Mouse (Mus musculus) kidney, embryonic 15.5 days (tissue): ENCODE results near the gene Vegfa. TPM values are rescaled to one million over a fixed set of nuclear protein-coding genes. Genes with fewer than 3 reads are reported as not detected.

Experiments
- ATAC-seq: fragments of 200-750 bp; cut with Nextera tagmentation; replicated peaks from 2 replicates; pipeline ENCODE4 v1.8.0; 2017; ENCODE audit warnings: moderate TSS enrichment; ENCODE audit not compliant: low FRiP score
- H3K27ac ChIP-seq: fragments of 300-500 bp; sonication (generic); 2 replicates; pipeline ENCODE4 v1.5.1; 2015; ENCODE audit warnings: mild to moderate bottlenecking, inconsistent platforms
- H3K27me3 ChIP-seq: fragments of 300-500 bp; sonication (generic); 2 replicates; pipeline ENCODE4 v1.6.1; 2015; ENCODE audit warnings: inconsistent platforms
- H3K36me3 ChIP-seq: fragments of 300-500 bp; sonication (generic); 2 replicates; pipeline ENCODE4 v1.6.1; 2015; ENCODE audit warnings: inconsistent platforms
- H3K4me1 ChIP-seq: fragments of 300-500 bp; sonication (generic); 2 replicates; pipeline ENCODE4 v1.6.1; 2015; ENCODE audit warnings: inconsistent platforms
- H3K4me2 ChIP-seq: fragments of 300-500 bp; sonication (generic); 2 replicates; pipeline ENCODE4 v1.6.1; 2015; ENCODE audit warnings: moderate library complexity, mild to moderate bottlenecking, inconsistent platforms
- H3K4me3 ChIP-seq: fragments of 300-500 bp; sonication (generic); replicated peaks from 2 replicates; pipeline ENCODE4 v1.5.1; 2015; ENCODE audit warnings: mild to moderate bottlenecking, inconsistent platforms
- H3K9ac ChIP-seq: fragments of 300-500 bp; sonication (generic); 2 replicates; pipeline ENCODE4 v1.6.1; 2015; ENCODE audit warnings: mild to moderate bottlenecking, inconsistent platforms
- H3K9me3 ChIP-seq: fragments of 300-500 bp; sonication (generic); replicated peaks from 2 replicates; pipeline ENCODE4 v1.6.1; 2016; ENCODE audit warnings: inconsistent platforms
- WGBS: fragments of 180-500 bp; shearing (Covaris S2); methylation state at CpG from one replicate; pipeline ENCODE4 v1.1.7; 2015; ENCODE audit warnings: mixed read lengths; 5-methylcytosine and 5-hydroxymethylcytosine counted together
- polyA plus RNA-seq: library from polyadenylated mRNA; unstranded; fragments of >200 nt; fragmentation: Nextera tagmentation; extraction: Ambion mirVana; gene quantifications from 2 replicates; pipeline ENCODE4 v1.2.1, GENCODE M21; 2015

The Vegfa gene
- polyA plus RNA-seq, 1 experiment from 2014 or later = 6.6 TPM

- WGBS = 80% methylated on average over 3 of the region's 3 CpGs
- no peak overlapping the region for H3K4me3 ChIP-seq
- peaks cover 26% of the 10 kb centered on the region for H3K4me1 ChIP-seq
- H3K36me3 ChIP-seq = no peaks in the 10 kb centered on the region
- ATAC-seq = no peak
- H3K27me3 ChIP-seq = no peaks in the 10 kb centered on the region
- no peak overlapping the region for H3K27ac ChIP-seq
- no peaks in the 10 kb centered on the region for H3K9me3 ChIP-seq
- H3K9ac ChIP-seq = no peak overlapping the region
- H3K4me2 ChIP-seq = no peak overlapping the region
These were observed 39.4 kb upstream of the Vegfa start for GRCm38 (mm10) chr17:46071531-46071930.

GRCm38 (mm10) chr17:46070046-46070445 is 37.9 kb upstream of the Vegfa start:
- H3K27ac ChIP-seq = no peak overlapping the region
- no peaks in the 10 kb centered on the region for H3K36me3 ChIP-seq
- no peak for ATAC-seq
- peaks cover 15% of the 10 kb centered on the region for H3K4me1 ChIP-seq
- WGBS = 75% methylated on average over 9 of the region's 9 CpGs
- no peak overlapping the region for H3K4me2 ChIP-seq
- no peaks in the 10 kb centered on the region for H3K27me3 ChIP-seq
- no peaks in the 10 kb centered on the region for H3K9me3 ChIP-seq
- no peak overlapping the region for H3K4me3 ChIP-seq
- H3K9ac ChIP-seq = no peak overlapping the region

GRCm38 (mm10) chr17:46063974-46064312 is 31.8 kb upstream of the Vegfa start:
- H3K27me3 ChIP-seq = no peaks in the 10 kb centered on the region

GRCm38 (mm10) chr17:46063283-46063973 is 31.3 kb upstream of the Vegfa start:
- Histone ChIP-seq H3K4me1 (peaks cover 20% of the 10 kb centered on the region), H3K4me3 (no peak overlapping the region), H3K27ac (peak overlapping the region; percentile 75), H3K4me2 (peak overlapping the region; percentile 33), H3K9me3 (no peaks in the 10 kb centered on the region), H3K36me3 (no peaks in the 10 kb centered on the region), H3K27me3 (no peaks in the 10 kb centered on the region), H3K9ac (no peak overlapping the region)
- WGBS = 18% methylated on average over 10 of the region's 10 CpGs
- peak; percentile 80 for ATAC-seq

More at GRCm38 (mm10) chr17:46063974-46064312, 31.8 kb upstream of the Vegfa start:
- Histone ChIP-seq H3K36me3 (no peaks in the 10 kb centered on the region), H3K9me3 (no peaks in the 10 kb centered on the region), H3K9ac (no peak overlapping the region), H3K4me2 (peak overlapping the region; percentile 33; the same call in 1 of the 2 replicates), H3K4me1 (peaks cover 20% of the 10 kb centered on the region), H3K4me3 (no peak overlapping the region), H3K27ac (peak overlapping the region; percentile 75; the same call in 1 of the 2 replicates)
- no peak for ATAC-seq
- WGBS = 33% methylated on average over 6 of the region's 6 CpGs

GRCm38 (mm10) chr17:46060253-46060652 is 28.1 kb upstream of the Vegfa start:
- H3K27me3 ChIP-seq = no peaks in the 10 kb centered on the region
- no peak overlapping the region for H3K27ac ChIP-seq
- H3K9ac ChIP-seq = no peak overlapping the region
- H3K4me1 ChIP-seq = peaks cover 28% of the 10 kb centered on the region
- no peaks in the 10 kb centered on the region for H3K36me3 ChIP-seq
- H3K9me3 ChIP-seq = no peaks in the 10 kb centered on the region
- 69% methylated on average over 3 of the region's 3 CpGs for WGBS
- no peak for ATAC-seq
- no peak overlapping the region for H3K4me2 ChIP-seq
- H3K4me3 ChIP-seq = no peak overlapping the region

GRCm38 (mm10) chr17:46059226-46059825 is 27.2 kb upstream of the Vegfa start:
- no peak for ATAC-seq
- H3K4me2 ChIP-seq = no peak overlapping the region
- no peak overlapping the region for H3K9ac ChIP-seq
- no peaks in the 10 kb centered on the region for H3K27me3 ChIP-seq
- no peaks in the 10 kb centered on the region for H3K9me3 ChIP-seq
- H3K36me3 ChIP-seq = no peaks in the 10 kb centered on the region
- H3K4me3 ChIP-seq = no peak overlapping the region
- 70% methylated on average over 15 of the region's 15 CpGs for whole genome bisulfite sequencing
- H3K4me1 ChIP-seq = peaks cover 28% of the 10 kb centered on the region
- no peak overlapping the region for H3K27ac ChIP-seq

GRCm38 (mm10) chr17:46056288-46056687 is 24.1 kb upstream of the Vegfa start:
- H3K4me3 ChIP-seq = no peak overlapping the region
- H3K9ac ChIP-seq = no peak overlapping the region
- peaks cover 37% of the 10 kb centered on the region for H3K4me1 ChIP-seq
- H3K27ac ChIP-seq = no peak overlapping the region
- 69% methylated on average over 7 of the region's 7 CpGs for WGBS
- H3K9me3 ChIP-seq = no peaks in the 10 kb centered on the region
- no peaks in the 10 kb centered on the region for H3K27me3 ChIP-seq
- H3K36me3 ChIP-seq = no peaks in the 10 kb centered on the region
- no peak for ATAC-seq
- no peak overlapping the region for H3K4me2 ChIP-seq

- Histone ChIP-seq H3K9ac (no peak overlapping the region), H3K9me3 (no peaks in the 10 kb centered on the region), H3K4me2 (no peak overlapping the region), H3K4me3 (no peak overlapping the region), H3K27ac (no peak overlapping the region), H3K36me3 (no peaks in the 10 kb centered on the region), H3K4me1 (peaks cover 37% of the 10 kb centered on the region), H3K27me3 (no peaks in the 10 kb centered on the region)
- no peak for ATAC-seq
- 74% methylated on average over 7 of the region's 7 CpGs for WGBS
These were observed 23.6 kb upstream of the Vegfa start for GRCm38 (mm10) chr17:46055736-46056135.

GRCm38 (mm10) chr17:46053291-46053842 is 21.2 kb upstream of the Vegfa start:
- no peak overlapping the region for H3K4me3 ChIP-seq
- H3K36me3 ChIP-seq = no peaks in the 10 kb centered on the region
- H3K4me1 ChIP-seq = peaks cover 46% of the 10 kb centered on the region
- no peaks in the 10 kb centered on the region for H3K27me3 ChIP-seq
- no peak overlapping the region for H3K4me2 ChIP-seq
- H3K9ac ChIP-seq = no peak overlapping the region
- no peaks in the 10 kb centered on the region for H3K9me3 ChIP-seq
- no peak for ATAC-seq
- no peak overlapping the region for H3K27ac ChIP-seq
- 71% methylated on average over 7 of the region's 7 CpGs for WGBS

- no peak overlapping the region for H3K4me2 ChIP-seq
- peaks cover 46% of the 10 kb centered on the region for H3K4me1 ChIP-seq
- no peak overlapping the region for H3K4me3 ChIP-seq
- peak; percentile 77 for ATAC-seq
- H3K9ac ChIP-seq = no peak overlapping the region
- no peaks in the 10 kb centered on the region for H3K36me3 ChIP-seq
- WGBS = 21% methylated on average over 3 of the region's 3 CpGs
- H3K27me3 ChIP-seq = no peaks in the 10 kb centered on the region
- H3K27ac ChIP-seq = peak overlapping the region; percentile 51; the same call in 1 of the 2 replicates
- 0 out of 2 replicates have a peak, but pooled peaks cover 4% of the 10 kb centered on the region for H3K9me3 ChIP-seq
These were observed 20.0 kb upstream of the Vegfa start for GRCm38 (mm10) chr17:46052146-46052545.

- Histone ChIP-seq H3K9me3 (0 out of 2 replicates have a peak, but pooled peaks cover 4% of the 10 kb centered on the region), H3K4me3 (no peak overlapping the region), H3K9ac (no peak overlapping the region), H3K4me2 (no peak overlapping the region), H3K4me1 (peaks cover 42% of the 10 kb centered on the region), H3K27me3 (no peaks in the 10 kb centered on the region), H3K27ac (0 out of 2 replicates have a peak overlapping the region, but pooled peaks have one; percentile 10), H3K36me3 (no peaks in the 10 kb centered on the region)
- 66% methylated on average over 5 of the region's 5 CpGs for WGBS
- no peak for ATAC-seq
These were observed 19.2 kb upstream of the Vegfa start for GRCm38 (mm10) chr17:46051356-46051755.

- H3K9ac ChIP-seq = no peak overlapping the region
- no peak for ATAC-seq
- 14% methylated on average over 4 of the region's 4 CpGs for WGBS
These were observed 17.4 kb upstream of the Vegfa start for GRCm38 (mm10) chr17:46049567-46049966.

More at GRCm38 (mm10) chr17:46049567-46049966, 17.4 kb upstream of the Vegfa start:
- H3K4me3 ChIP-seq = no peak overlapping the region
- H3K4me1 ChIP-seq = peaks cover 38% of the 10 kb centered on the region
- H3K9me3 ChIP-seq = 0 out of 2 replicates have a peak, but pooled peaks cover 4% of the 10 kb centered on the region
- no peaks in the 10 kb centered on the region for H3K27me3 ChIP-seq
- peak overlapping the region; percentile 65 for H3K27ac ChIP-seq
- no peak overlapping the region for H3K4me2 ChIP-seq
- no peaks in the 10 kb centered on the region for H3K36me3 ChIP-seq
